Mouse (Mus musculus): Measurements from ENCODE around the gene Smbd1.

Smbd1 gene

DNA sequence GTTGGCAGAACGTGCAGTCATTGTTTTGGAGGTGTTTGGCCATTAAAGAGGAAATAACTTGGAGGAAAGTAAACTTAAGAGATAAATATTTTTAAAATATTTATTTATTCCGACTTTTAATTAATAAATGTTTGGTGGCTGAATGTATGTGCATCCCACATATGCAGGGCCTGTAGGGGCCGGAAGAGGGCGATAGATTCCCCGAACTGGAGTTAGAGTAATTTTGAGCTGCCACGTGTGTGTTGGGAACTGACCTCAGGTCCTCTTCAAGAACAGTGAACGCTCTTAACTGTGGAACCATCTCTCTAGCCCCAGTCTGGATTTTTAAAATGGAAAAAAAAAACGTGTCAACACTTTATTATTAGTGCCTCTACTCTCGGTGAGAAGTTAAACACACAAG is 3.1 kb upstream of the Smbd1 start:
- DNase-seq (ENCODE audit: low spot score in 2 of 2): no peak

DNA sequence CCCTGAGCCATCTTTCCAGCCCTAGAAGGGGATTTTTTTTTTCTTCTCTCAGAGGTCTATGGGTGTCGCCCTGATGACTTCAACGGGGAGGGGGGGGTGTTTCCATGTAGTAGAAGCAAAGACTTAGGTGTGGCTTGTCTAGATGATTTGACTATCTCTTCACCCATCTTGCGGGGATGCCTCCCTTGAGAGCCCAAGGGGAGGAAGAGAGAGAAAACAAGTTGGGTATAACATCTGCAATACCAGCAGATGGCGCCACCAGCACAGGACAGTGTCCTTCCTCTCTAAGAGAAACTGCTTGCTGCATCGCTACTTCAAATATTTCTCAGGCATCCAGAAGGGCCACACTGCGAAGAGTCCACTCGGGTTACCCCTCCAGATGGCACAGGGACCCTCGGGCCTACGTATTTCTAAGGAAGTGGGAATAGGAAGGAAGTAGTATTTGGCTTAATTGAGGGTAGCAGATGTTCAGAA is 2.6 kb upstream of the Smbd1 start:
- peak; percentile 74 to 83 for DNase-seq (ENCODE audit: low spot score in 2 of 2)

DNA sequence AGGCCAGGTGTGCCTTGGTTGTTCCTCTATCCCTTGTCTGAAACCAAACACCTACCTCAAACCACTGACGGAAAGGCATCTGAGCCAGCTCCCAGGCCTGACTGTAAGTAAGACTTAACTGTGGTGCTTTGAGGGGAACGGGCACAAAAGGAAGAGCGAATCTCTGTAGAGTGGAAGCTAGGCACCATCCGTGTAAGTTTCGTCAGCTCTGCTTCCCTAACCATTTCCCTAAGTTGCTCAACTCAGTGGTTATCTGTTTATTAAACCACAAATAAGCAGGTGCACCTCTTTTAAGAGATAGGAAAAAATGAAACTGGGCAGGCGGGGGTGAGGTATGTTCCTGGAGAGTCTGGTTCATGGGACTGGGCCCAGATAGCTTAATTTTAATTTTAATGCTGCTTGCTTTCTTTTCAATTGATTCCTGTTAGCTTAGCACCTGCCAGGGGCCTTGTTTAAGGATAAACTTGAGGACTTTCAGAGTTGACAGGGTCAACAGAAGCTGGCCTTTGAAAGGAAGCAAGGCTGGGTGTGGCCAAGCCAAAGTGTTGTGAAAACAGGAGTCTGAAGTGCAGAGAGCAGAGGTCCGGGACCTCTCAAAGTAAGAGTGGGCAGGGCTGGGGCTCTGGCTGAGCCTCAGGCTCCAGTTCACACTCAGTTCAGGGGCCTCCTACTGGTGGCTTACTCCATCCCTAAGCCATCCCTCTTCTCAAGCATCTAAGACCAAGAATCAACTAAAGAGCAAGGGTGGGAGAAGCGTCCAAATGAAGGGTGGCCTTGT is 2.7 kb downstream of the Smbd1 start:
- DNase-seq (ENCODE audit: low spot score in 2 of 2): no peak

DNA sequence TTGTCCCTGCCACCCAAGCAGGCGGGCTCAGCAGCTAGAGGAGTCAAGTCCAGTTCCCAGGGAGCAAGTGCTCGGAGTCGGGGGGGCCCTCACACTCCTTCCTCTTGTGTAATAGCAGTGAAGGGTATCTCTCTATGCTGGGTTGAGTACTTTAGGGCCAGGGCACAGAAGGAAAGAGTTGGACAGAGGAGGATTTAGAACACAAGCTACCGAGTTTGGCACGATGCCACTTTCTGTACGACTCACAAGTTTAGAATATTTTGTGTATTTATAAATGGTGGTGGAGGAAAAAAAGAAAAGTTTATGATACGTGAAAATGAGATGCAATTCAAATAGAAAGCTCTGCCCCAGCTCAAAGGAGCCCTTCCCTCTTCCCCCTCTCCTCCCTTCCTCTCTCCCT is 5.1 kb downstream of the Smbd1 start:
- DNase-seq (ENCODE audit: low spot score in 2 of 2): no peak

GRCm38 (mm10) chr16:32803901-32804300 is 6.4 kb downstream of the Smbd1 start:
- DNase-seq (ENCODE audit: low spot score in 2 of 2): no peak

- peak; percentile 22 to 82 for DNase-seq (ENCODE audit: low spot score in 2 of 2)
Observed at GRCm38 (mm10) chr16:32803252-32803853, 6.9 kb downstream of the Smbd1 start.

GRCm38 (mm10) chr16:32797426-32797689 is 12.9 kb downstream of the Smbd1 start, which contains the start of gene Muc20:
TSS of gene Muc20 (minus strand) at chr16:32797435.
- DNase-seq (ENCODE audit: low spot score in 2 of 2): no peak

- DNase-seq (ENCODE audit: low spot score in 2 of 2): no peak
Observed at GRCm38 (mm10) chr16:32796676-32797425, 13.4 kb downstream of the Smbd1 start.

DNA sequence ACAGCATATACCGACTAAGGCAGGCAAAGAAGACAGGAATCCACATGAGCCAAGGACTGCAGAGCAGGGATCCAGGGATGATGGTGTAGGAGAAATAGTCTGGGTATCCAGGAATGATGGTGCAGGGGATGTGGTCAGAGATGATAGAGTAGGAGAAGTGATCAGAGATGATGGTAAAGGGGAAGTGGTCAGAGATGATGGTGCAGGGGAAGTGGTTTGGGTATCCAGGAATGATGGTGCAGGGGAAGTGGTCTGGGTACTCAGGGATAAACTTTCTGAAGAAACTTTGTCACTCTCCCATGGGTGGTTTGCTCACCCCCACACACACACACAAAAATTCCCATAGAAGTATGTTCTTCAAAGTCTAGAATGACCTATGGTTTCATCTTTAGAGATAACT is 15.1 kb downstream of the Smbd1 start:
- no peak for DNase-seq (ENCODE audit: low spot score in 2 of 2)

- no peak for DNase-seq (ENCODE audit: low spot score in 2 of 2)
Observed at GRCm38 (mm10) chr16:32790056-32790455, 20.2 kb downstream of the Smbd1 start.

DNA sequence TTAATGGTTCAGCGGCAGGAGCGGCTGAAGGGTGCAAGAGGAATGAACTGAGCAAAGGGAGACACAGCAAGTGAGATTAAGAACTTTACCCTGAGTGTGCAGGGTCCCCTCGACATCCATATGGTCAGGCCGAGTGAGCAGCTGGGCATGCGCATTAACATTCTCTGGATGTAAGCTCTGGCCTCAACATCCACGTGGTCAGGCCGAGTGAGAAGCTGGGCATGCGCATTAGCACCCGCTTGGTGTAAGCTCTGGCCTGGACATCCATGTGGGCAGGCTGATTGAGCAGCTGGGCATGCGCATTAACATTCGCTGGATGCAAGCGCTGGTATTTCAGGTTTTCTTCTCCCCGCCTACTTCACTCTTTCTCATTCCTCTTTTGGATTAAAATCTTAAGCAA is 25.4 kb downstream of the Smbd1 start:
- peak; percentile 5 to 27 for DNase-seq (ENCODE audit: low spot score in 2 of 2)

DNA sequence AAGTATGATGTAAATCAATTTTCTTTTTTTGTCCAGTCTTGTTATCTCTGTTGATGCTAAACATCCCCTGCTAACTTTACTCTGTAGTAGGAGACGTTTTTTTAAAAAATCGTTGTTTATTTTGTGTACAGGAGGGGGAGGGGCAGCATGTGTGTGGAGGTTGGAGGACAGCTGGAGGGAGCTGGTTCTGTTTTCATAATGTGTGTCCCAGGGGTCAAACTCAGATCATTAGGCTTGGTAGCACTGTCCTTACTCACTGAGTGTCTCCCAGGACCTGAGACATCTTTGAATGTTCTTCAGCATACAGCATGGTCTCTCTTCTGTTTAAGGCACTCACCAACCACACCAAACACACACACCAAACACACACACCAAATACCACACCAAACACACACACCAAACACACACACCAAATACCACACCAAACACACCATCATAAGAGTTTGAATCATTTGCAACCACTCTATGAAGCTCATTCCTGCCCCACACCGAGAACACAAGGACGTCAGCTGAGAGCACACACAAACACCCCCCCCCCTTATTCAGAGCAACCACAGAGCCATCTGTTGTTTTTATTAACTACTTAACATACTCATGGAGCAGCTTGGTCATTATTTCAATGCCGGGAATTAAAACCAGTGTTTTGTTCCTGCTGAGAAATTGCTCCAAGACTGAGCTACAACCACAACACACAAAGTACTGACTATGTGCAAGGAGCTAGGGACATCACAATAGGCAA is 26.8 kb downstream of the Smbd1 start:
- no peak for DNase-seq (ENCODE audit: low spot score in 2 of 2)

- no peak for DNase-seq (ENCODE audit: low spot score in 2 of 2)
Observed at GRCm38 (mm10) chr16:32778956-32779355, 31.3 kb downstream of the Smbd1 start.

DNA sequence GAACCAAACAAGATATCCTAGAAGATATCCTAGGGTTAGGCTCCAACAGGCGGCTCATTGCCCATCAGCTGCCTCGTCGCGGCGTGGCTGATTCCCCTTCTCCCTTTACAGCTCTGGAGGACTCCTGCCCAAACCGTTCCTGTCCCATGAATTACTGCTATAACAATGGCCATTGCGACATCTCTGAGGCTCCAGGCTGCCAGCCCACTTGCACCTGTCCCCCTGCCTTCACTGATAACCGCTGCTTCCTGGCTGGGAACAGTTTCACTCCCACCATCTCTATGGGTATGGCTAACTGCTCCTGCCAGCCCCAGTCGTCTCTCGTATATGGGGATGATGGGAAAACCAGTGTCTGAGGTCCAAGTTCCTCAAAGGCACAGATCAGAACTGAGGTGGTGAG is 33.6 kb downstream of the Smbd1 start:
- DNase-seq (ENCODE audit: low spot score in 2 of 2): no peak

DNA sequence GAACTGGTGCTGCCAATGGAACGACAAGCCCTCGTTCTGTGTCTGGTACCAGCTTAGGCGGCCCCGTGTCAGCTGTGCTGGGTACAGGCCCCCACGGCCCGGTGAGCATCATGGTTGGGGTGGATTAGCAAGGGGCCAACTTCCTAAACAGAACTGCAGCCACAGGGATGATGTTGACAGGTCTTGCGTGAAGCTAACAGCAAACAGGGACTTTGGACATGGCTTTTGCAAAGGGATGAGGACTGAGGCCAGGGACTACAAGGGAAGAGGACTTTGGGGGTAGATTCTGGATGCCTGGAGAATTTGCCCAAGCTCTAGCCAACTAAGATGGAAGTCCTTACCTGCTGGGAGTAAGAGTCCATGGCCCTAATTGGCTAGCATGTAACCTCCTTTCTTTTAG is 43.4 kb downstream of the Smbd1 start:
- DNase-seq (ENCODE audit: low spot score in 2 of 2): no peak

DNA sequence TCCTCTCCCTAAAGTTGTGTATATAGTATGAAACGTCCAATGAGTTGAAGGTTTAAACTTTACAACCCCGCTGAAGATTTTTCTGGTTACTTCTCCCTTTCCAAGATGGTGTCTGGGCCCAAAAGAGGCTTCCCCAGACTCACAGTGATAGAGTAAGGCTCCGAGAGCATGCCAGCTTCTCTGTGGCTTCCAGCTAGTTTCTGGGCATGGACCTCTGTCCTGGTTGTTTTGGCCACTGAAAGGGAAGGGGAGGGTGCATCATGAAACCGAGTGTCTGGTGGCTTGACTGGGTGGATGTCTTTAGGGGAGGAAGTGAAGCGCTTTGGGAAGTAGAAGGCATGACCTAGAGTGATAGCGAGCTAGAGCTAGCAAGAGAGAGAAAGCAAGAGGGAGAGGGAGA is 45.3 kb downstream of the Smbd1 start:
- DNase-seq (ENCODE audit: low spot score in 2 of 2): no peak

- DNase-seq (ENCODE audit: low spot score in 2 of 2): no peak
Observed at GRCm38 (mm10) chr16:32764550-32764949, 45.7 kb downstream of the Smbd1 start.
